Mouse (Mus musculus) limb, embryonic 14.5 days (tissue): ENCODE data around the gene Zfp456. TPM values are rescaled to one million over a fixed set of nuclear protein-coding genes. Genes with fewer than 3 reads are reported as not detected.
"Not testable (repeated sequence)": the region's sequence is repeated elsewhere in the genome, so short reads cannot be mapped to it uniquely, and the experiment has no call there.

Source experiments
- ATAC-seq: fragments of 200-750 bp; cut with Nextera tagmentation; 2 replicates; pipeline ENCODE4 v1.8.0; 2017; ENCODE audit warnings: low read depth, moderate number of reproducible peaks, moderate TSS enrichment; ENCODE audit not compliant: low FRiP score
- DNase-seq: peaks from one replicate; pipeline ENCODE4 v3.0.0-alpha.2; 2015; ENCODE audit warnings: low spot score
- H3K27ac ChIP-seq: fragments of 300-500 bp; sonication (generic); replicated peaks from 2 replicates; pipeline ENCODE4 v1.5.1; 2014; ENCODE audit warnings: low read depth, mild to moderate bottlenecking, low read length, moderate library complexity, mixed read lengths
- H3K27me3 ChIP-seq: fragments of 300-500 bp; sonication (generic); 2 replicates; pipeline ENCODE4 v1.6.1; 2014; ENCODE audit warnings: low read length, mixed read lengths; ENCODE audit not compliant: control insufficient read depth, insufficient read depth
- H3K36me3 ChIP-seq: fragments of 300-500 bp; sonication (generic); 2 replicates; pipeline ENCODE4 v1.6.1; 2014; ENCODE audit warnings: mild to moderate bottlenecking, low read length, moderate library complexity, mixed read lengths; ENCODE audit not compliant: control insufficient read depth, insufficient read depth
- H3K4me1 ChIP-seq: fragments of 300-500 bp; sonication (generic); 2 replicates; pipeline ENCODE4 v1.6.1; 2014; ENCODE audit warnings: antibody characterized with exemption, low read length, mixed read lengths; ENCODE audit not compliant: control insufficient read depth, insufficient read depth
- H3K4me2 ChIP-seq: fragments of 300-500 bp; sonication (generic); replicated peaks from 2 replicates; pipeline ENCODE4 v1.6.1; 2014; ENCODE audit warnings: low read depth, mild to moderate bottlenecking, low read length, moderate library complexity; ENCODE audit not compliant: severe bottlenecking
- H3K4me3 ChIP-seq: fragments of 300-500 bp; sonication (generic); replicated peaks from 2 replicates; pipeline ENCODE4 v1.5.1; 2014; ENCODE audit warnings: low read length
- H3K9ac ChIP-seq: fragments of 300-500 bp; sonication (generic); 2 replicates; pipeline ENCODE4 v1.6.1; 2014; ENCODE audit warnings: mild to moderate bottlenecking, low read depth, low read length, moderate library complexity; ENCODE audit not compliant: severe bottlenecking
- H3K9me3 ChIP-seq: fragments of 300-500 bp; sonication (generic); 2 replicates; pipeline ENCODE4 v1.6.1; 2016; ENCODE audit warnings: low read length; ENCODE audit not compliant: control insufficient read depth
- POLR2A ChIP-seq: fragments of 200-500 bp; IDR thresholded peaks from 2 replicates; pipeline ENCODE4 v1.8.0; 2012; ENCODE audit warnings: inconsistent platforms, mild to moderate bottlenecking, moderate library complexity, borderline replicate concordance; ENCODE audit not compliant: insufficient read depth, insufficient read length; ENCODE audit errors: extremely low read depth
- WGBS: fragments of 180-500 bp; shearing (Covaris S2); extraction: QIAGEN DNeasy Blood & Tissue Kit; methylation state at CpG from one replicate; pipeline ENCODE4 v1.1.7; 2014; 5-methylcytosine and 5-hydroxymethylcytosine counted together
- polyA plus RNA-seq, 2 experiments: library from polyadenylated mRNA; depleted of rRNA in 1 of 2; stranded (reverse) in 1 of 2; unstranded in 1 of 2; fragments of >200 nt; fragmentation: Nextera tagmentation in 1 of 2; extraction: Ambion mirVana in 1 of 2; gene quantifications; 2 replicates each; pipeline versions ENCODE4 v1.2.1 to v1.2.3; 2012 to 2014

Gene Zfp456
- polyA plus RNA-seq, 2 experiments, result 1.1 to 1.7 TPM

GRCm38 (mm10) chr13:67415759-67416158, 40.1 kb upstream of the Zfp456 start:
- Histone ChIP-seq H3K4me3 (no peak overlapping the region), H3K9ac (no peak overlapping the region), H3K4me1 (0 out of 2 replicates have a peak, but pooled peaks cover 1% of the 10 kb centered on the region), H3K27ac (no peak overlapping the region), H3K4me2 (no peak overlapping the region), H3K9me3 (no peaks in the 10 kb centered on the region), H3K36me3 (no peaks in the 10 kb centered on the region), H3K27me3 (no peaks in the 10 kb centered on the region)
- no peak for TF ChIP-seq POLR2A
- DNase-seq (no peak), ATAC-seq (no peak)
- 93% methylated on average over 6 of the region's 6 CpGs for WGBS

GRCm38 (mm10) chr13:67413634-67414033, 38.0 kb upstream of the Zfp456 start:
- not testable (repeated sequence) for ATAC-seq, H3K27ac ChIP-seq
- WGBS, result 74% methylated on average over 3 of the region's 3 CpGs

GRCm38 (mm10) chr13:67399183-67399903, 23.7 kb upstream of the Zfp456 start, which contains the start of gene Zfp429:
Gene Zfp429 (minus strand): TSS chr13:67399819.
- H3K4me1 ChIP-seq, H3K27me3 ChIP-seq, H3K36me3 ChIP-seq, H3K9me3 ChIP-seq, H3K27ac ChIP-seq: not testable (repeated sequence)
- H3K9ac ChIP-seq, result peak within 1 kb of the TSS; percentile 62
- H3K4me2 ChIP-seq, result peak within 1 kb of the TSS; percentile 45
- 0 out of 2 replicates have a peak, but pooled peaks have one; percentile 31 for TF ChIP-seq POLR2A
- DNase-seq (peak; percentile 80), ATAC-seq (peak; percentile 95)
- 4% methylated on average over 14 of the region's 16 CpGs for WGBS
- peak within 1 kb of the TSS; percentile 54 for H3K4me3 ChIP-seq

More at GRCm38 (mm10) chr13:67413634-67414033, 38.0 kb upstream of the Zfp456 start:
- H3K27me3 ChIP-seq, DNase-seq, H3K4me3 ChIP-seq, H3K36me3 ChIP-seq, H3K9ac ChIP-seq, H3K4me1 ChIP-seq, H3K9me3 ChIP-seq, H3K4me2 ChIP-seq: not testable (repeated sequence)

- not testable (repeated sequence) for DNase-seq, H3K9ac ChIP-seq, H3K27ac ChIP-seq, ATAC-seq, H3K4me2 ChIP-seq, H3K27me3 ChIP-seq, H3K9me3 ChIP-seq, H3K4me3 ChIP-seq, H3K4me1 ChIP-seq, H3K36me3 ChIP-seq
- 82% methylated on average over 3 of the region's 3 CpGs for WGBS
Measured at GRCm38 (mm10) chr13:67376255-67376654, 645 bp upstream of the Zfp456 start.

- ATAC-seq, result peak; percentile 95
- Histone ChIP-seq H3K27me3 (no peaks in the 10 kb centered on the region), H3K9ac (peak within 1 kb of the TSS; percentile 68), H3K27ac (peak within 1 kb of the TSS; percentile 11; the same call in 1 of the 2 replicates), H3K4me3 (peak within 1 kb of the TSS; percentile 59), H3K9me3 (no peaks in the 10 kb centered on the region), H3K36me3 (no peaks in the 10 kb centered on the region), H3K4me1 (no peaks in the 10 kb centered on the region), H3K4me2 (peak within 1 kb of the TSS; percentile 50)
- DNase-seq, result peak; percentile 93
- TF ChIP-seq POLR2A, result no peak
- under 1% methylated on average over 15 of the region's 15 CpGs for WGBS
Measured at GRCm38 (mm10) chr13:67360131-67360744, 15.4 kb downstream of the Zfp456 start, which contains the start of the genes Gm28044 and Zfp953. Gene Gm28044 (minus strand): TSS chr13:67360536. Gene Zfp953 (minus strand): TSS chr13:67360605.
